Mouse (Mus musculus): ENCODE results near the gene Smim13. TPM values are rescaled to one million over a fixed set of nuclear protein-coding genes. Genes with fewer than 3 reads are reported as not detected.

Gene Smim13
- polyA plus RNA-seq, 1 experiment: 9.9 TPM

GRCm38 (mm10) chr13:41226513-41226912 is 23.1 kb upstream of the Smim13 start:
- H3K4me1 ChIP-seq (replicated peaks; ENCODE audit: control insufficient read depth, insufficient read depth, low read length): no peaks in the 10 kb centered on the region
- no peak for DNase-seq
- WGBS: 90% methylated on average over 5 of the region's 5 CpGs
- TF ChIP-seq CTCF (IDR thresholded peaks at IDR 0.05; ENCODE audit: borderline replicate concordance, control insufficient read depth, extremely low read depth, insufficient read depth, low read length, poor library complexity) (no peak), POLR2A (IDR thresholded peaks at IDR 0.05; ENCODE audit: control insufficient read depth, extremely low read depth, insufficient read depth, low read length, poor library complexity) (no peak)
- H3K36me3 ChIP-seq (ENCODE audit: control insufficient read depth, insufficient read depth, low read length): no peaks in the 10 kb centered on the region
- H3K4me3 ChIP-seq (ENCODE audit: control insufficient read depth, insufficient read depth, low read length): no peak overlapping the region
- no peaks in the 10 kb centered on the region for H3K27me3 ChIP-seq (ENCODE audit: control insufficient read depth, insufficient read depth, low read length)
- no peak overlapping the region for H3K27ac ChIP-seq (ENCODE audit: control insufficient read depth, insufficient read depth, low read length)

DNA sequence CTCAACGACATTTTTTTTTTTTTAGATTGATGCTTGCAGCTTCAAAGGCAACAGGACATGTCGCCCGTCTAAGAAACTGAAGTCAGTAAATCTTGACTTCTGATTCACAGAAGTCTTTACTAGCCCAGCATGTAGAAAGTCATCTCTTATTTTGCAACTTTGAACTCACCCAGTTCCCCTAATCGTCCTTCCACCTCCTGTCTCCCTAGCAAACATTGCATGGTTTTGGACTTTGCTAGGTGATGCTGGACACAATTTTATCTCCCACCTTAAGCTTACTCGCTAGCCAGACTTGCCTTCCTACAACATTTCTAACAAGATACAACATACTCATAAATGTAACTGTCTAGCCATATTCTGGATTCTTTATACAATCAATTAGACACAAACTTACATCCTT is 21.6 kb upstream of the Smim13 start:
- no peaks in the 10 kb centered on the region for H3K4me1 ChIP-seq (replicated peaks; ENCODE audit: control insufficient read depth, insufficient read depth, low read length)
- no peak overlapping the region for H3K27ac ChIP-seq (ENCODE audit: control insufficient read depth, insufficient read depth, low read length)
- no peak for DNase-seq
- no peaks in the 10 kb centered on the region for H3K36me3 ChIP-seq (ENCODE audit: control insufficient read depth, insufficient read depth, low read length)
- no peaks in the 10 kb centered on the region for H3K27me3 ChIP-seq (ENCODE audit: control insufficient read depth, insufficient read depth, low read length)
- 90% methylated on average over 5 of the region's 5 CpGs for WGBS
- H3K4me3 ChIP-seq (ENCODE audit: control insufficient read depth, insufficient read depth, low read length): no peak overlapping the region
- no peak for TF ChIP-seq CTCF (IDR thresholded peaks at IDR 0.05; ENCODE audit: borderline replicate concordance, control insufficient read depth, extremely low read depth, insufficient read depth, low read length, poor library complexity)
- TF ChIP-seq POLR2A (IDR thresholded peaks at IDR 0.05; ENCODE audit: control insufficient read depth, extremely low read depth, insufficient read depth, low read length, poor library complexity): no peak

GRCm38 (mm10) chr13:41230256-41230655 is 19.4 kb upstream of the Smim13 start:
- WGBS: 39% methylated on average over 5 of the region's 5 CpGs
- Histone ChIP-seq H3K36me3 (ENCODE audit: control insufficient read depth, insufficient read depth, low read length) (no peaks in the 10 kb centered on the region), H3K27ac (ENCODE audit: control insufficient read depth, insufficient read depth, low read length) (no peak overlapping the region), H3K4me3 (ENCODE audit: control insufficient read depth, insufficient read depth, low read length) (no peak overlapping the region), H3K4me1 (replicated peaks; ENCODE audit: control insufficient read depth, insufficient read depth, low read length) (no peaks in the 10 kb centered on the region), H3K27me3 (ENCODE audit: control insufficient read depth, insufficient read depth, low read length) (no peaks in the 10 kb centered on the region)
- TF ChIP-seq CTCF (IDR thresholded peaks at IDR 0.05; ENCODE audit: borderline replicate concordance, control insufficient read depth, extremely low read depth, insufficient read depth, low read length, poor library complexity) (no peak), POLR2A (IDR thresholded peaks at IDR 0.05; ENCODE audit: control insufficient read depth, extremely low read depth, insufficient read depth, low read length, poor library complexity) (no peak)
- no peak for DNase-seq

DNA sequence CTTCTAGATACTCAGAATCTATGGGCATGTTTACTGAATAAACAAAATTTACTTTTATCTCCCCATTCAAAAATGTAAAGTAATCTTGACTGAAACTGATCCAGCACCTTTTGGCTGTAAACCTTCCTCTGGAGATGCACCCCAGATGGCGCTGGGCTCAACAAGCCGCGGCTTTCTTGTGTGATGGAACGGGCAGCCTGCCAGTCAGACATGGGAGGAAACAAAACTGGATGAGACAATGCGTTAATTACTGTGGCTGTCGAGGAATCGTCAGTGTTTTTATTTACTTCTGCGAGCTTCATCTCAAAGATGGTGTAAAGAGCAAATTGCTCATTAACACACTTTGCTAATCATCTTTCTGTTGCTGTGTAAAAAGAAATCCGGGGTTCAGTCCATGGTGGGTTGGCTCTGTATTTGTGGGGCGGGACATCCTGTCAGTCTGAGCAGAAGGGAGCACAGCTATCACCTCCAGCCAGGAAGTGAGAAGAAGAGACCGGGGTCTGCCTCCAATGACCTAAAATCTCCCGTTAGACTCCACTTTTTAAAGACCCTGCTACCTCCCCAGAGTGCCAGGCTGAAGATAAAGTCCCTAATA is 18.2 kb upstream of the Smim13 start:
- Histone ChIP-seq H3K4me3 (ENCODE audit: control insufficient read depth, insufficient read depth, low read length) (no peak overlapping the region), H3K27me3 (ENCODE audit: control insufficient read depth, insufficient read depth, low read length) (no peaks in the 10 kb centered on the region), H3K36me3 (ENCODE audit: control insufficient read depth, insufficient read depth, low read length) (no peaks in the 10 kb centered on the region), H3K27ac (ENCODE audit: control insufficient read depth, insufficient read depth, low read length) (no peak overlapping the region), H3K4me1 (replicated peaks; ENCODE audit: control insufficient read depth, insufficient read depth, low read length) (no peaks in the 10 kb centered on the region)
- no peak for DNase-seq
- WGBS: 92% methylated on average over 12 of the region's 12 CpGs
- TF ChIP-seq CTCF (IDR thresholded peaks at IDR 0.05; ENCODE audit: borderline replicate concordance, control insufficient read depth, extremely low read depth, insufficient read depth, low read length, poor library complexity) (no peak), POLR2A (IDR thresholded peaks at IDR 0.05; ENCODE audit: control insufficient read depth, extremely low read depth, insufficient read depth, low read length, poor library complexity) (no peak)

GRCm38 (mm10) chr13:41232209-41232608 is 17.4 kb upstream of the Smim13 start:
- TF ChIP-seq POLR2A (IDR thresholded peaks at IDR 0.05; ENCODE audit: control insufficient read depth, extremely low read depth, insufficient read depth, low read length, poor library complexity): no peak
- no peak for TF ChIP-seq CTCF (IDR thresholded peaks at IDR 0.05; ENCODE audit: borderline replicate concordance, control insufficient read depth, extremely low read depth, insufficient read depth, low read length, poor library complexity)
- Histone ChIP-seq H3K27ac (ENCODE audit: control insufficient read depth, insufficient read depth, low read length) (no peak overlapping the region), H3K36me3 (ENCODE audit: control insufficient read depth, insufficient read depth, low read length) (no peaks in the 10 kb centered on the region), H3K4me1 (replicated peaks; ENCODE audit: control insufficient read depth, insufficient read depth, low read length) (no peaks in the 10 kb centered on the region), H3K4me3 (ENCODE audit: control insufficient read depth, insufficient read depth, low read length) (no peak overlapping the region), H3K27me3 (ENCODE audit: control insufficient read depth, insufficient read depth, low read length) (no peaks in the 10 kb centered on the region)
- 96% methylated on average over 15 of the region's 15 CpGs for WGBS
- DNase-seq: no peak

DNA sequence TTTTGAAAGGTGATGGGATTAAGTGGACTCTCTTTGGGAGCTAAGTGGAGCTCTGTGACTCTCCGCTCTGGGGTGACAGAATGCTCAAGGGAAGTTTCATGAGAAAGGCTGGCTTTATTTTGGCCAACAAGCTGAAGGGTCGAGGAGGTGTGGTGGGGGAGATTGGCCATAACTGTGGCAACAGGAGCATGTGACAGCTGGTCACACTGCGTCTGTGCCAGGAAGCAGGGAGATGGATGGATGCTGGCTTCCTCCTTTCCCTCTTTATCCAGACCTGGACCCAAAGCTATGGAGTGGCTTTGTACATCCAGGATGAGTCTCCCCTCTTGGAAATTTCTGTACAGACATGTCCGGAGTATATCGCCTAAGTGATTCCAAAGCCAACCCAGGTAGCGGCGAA is 16.4 kb upstream of the Smim13 start:
- H3K27me3 ChIP-seq (ENCODE audit: control insufficient read depth, insufficient read depth, low read length): no peaks in the 10 kb centered on the region
- no peaks in the 10 kb centered on the region for H3K4me1 ChIP-seq (replicated peaks; ENCODE audit: control insufficient read depth, insufficient read depth, low read length)
- no peak overlapping the region for H3K27ac ChIP-seq (ENCODE audit: control insufficient read depth, insufficient read depth, low read length)
- no peak for DNase-seq
- no peaks in the 10 kb centered on the region for H3K36me3 ChIP-seq (ENCODE audit: control insufficient read depth, insufficient read depth, low read length)
- 92% methylated on average over 7 of the region's 7 CpGs for WGBS
- TF ChIP-seq CTCF (IDR thresholded peaks at IDR 0.05; ENCODE audit: borderline replicate concordance, control insufficient read depth, extremely low read depth, insufficient read depth, low read length, poor library complexity) (no peak), POLR2A (IDR thresholded peaks at IDR 0.05; ENCODE audit: control insufficient read depth, extremely low read depth, insufficient read depth, low read length, poor library complexity) (no peak)
- H3K4me3 ChIP-seq (ENCODE audit: control insufficient read depth, insufficient read depth, low read length): no peak overlapping the region

DNA sequence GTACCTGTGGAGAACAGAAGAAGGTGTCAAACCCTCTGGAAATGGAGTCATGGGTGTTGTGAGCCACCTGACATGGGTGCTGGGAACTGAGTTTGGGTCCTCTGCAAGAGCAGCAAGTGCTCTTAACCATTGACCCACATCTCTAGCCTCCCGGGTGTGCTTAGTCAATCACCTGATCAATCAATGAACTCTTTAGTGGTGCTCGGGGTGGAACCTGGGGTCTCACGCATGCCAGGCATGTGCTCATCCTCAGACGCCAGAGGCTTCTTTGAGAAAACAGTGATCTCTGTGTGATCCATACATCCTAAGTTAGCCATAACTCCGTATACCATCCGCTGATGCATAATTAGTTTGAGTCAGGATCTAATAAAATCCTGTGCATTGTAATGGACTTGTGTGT is 14.5 kb upstream of the Smim13 start:
- no peak for DNase-seq
- Histone ChIP-seq H3K36me3 (ENCODE audit: control insufficient read depth, insufficient read depth, low read length) (no peaks in the 10 kb centered on the region), H3K4me3 (ENCODE audit: control insufficient read depth, insufficient read depth, low read length) (no peak overlapping the region), H3K27me3 (ENCODE audit: control insufficient read depth, insufficient read depth, low read length) (no peaks in the 10 kb centered on the region), H3K4me1 (replicated peaks; ENCODE audit: control insufficient read depth, insufficient read depth, low read length) (no peaks in the 10 kb centered on the region), H3K27ac (ENCODE audit: control insufficient read depth, insufficient read depth, low read length) (no peak overlapping the region)
- TF ChIP-seq CTCF (IDR thresholded peaks at IDR 0.05; ENCODE audit: borderline replicate concordance, control insufficient read depth, extremely low read depth, insufficient read depth, low read length, poor library complexity) (no peak), POLR2A (IDR thresholded peaks at IDR 0.05; ENCODE audit: control insufficient read depth, extremely low read depth, insufficient read depth, low read length, poor library complexity) (no peak)
- WGBS: 97% methylated on average over 6 of the region's 6 CpGs
